8 mouse cellular contexts compared by ENCODE assay signal in genomic region chr17:84185581-84186450, GRCm38 (mm10). TPM values are rescaled to one million over a fixed set of nuclear protein-coding genes. Genes with fewer than 3 reads are reported as not detected.
A peak's percentile ranks its signal among the peaks of the same experiment; 100 is the strongest.
DNase-seq lines count a peak whose midpoint lies in the region; ATAC-seq and TF ChIP-seq lines count a peak whose summit lies in the region.

No protein-coding gene starts in this region.

- H3K9me3 ChIP-seq in MEL (replicated peaks; ENCODE audit: insufficient read depth, low read length) = no peaks in the 10 kb centered on the region
- H3K9me3 ChIP-seq in embryonic facial prominence, embryonic 14.5 days (ENCODE audit: control insufficient read depth, low read length) = no peaks in the 10 kb centered on the region
- no peaks in the 10 kb centered on the region for H3K9me3 ChIP-seq in limb, embryonic 10.5 days (replicated peaks)
- no peaks in the 10 kb centered on the region for H3K9me3 ChIP-seq in midbrain, embryonic 14.5 days (ENCODE audit: control insufficient read depth, low read length)

- 0 out of 4 replicates have a peak, but pooled peaks of 1 of the 2 experiments have one; percentile 39 for TF ChIP-seq POLR2A in MEL (IDR thresholded peaks at IDR 0.05; ENCODE audit: control insufficient read depth in 1 of 2, insufficient read depth in 1 of 2, low read depth in 1 of 2, low read length in 2 of 2, poor library complexity in 1 of 2)

- no peak for TF ChIP-seq EP300 in MEL (IDR thresholded peaks at IDR 0.05; ENCODE audit: low read depth in 1 of 2, low read length in 2 of 2)

- DNase-seq in 416B (ENCODE audit: low read depth) (peak; percentile 42), MEL (ENCODE audit: low read depth, low spot score) (peak; percentile 77)
- DNase-seq in embryonic facial prominence, embryonic 14.5 days (ENCODE audit: low spot score) = peak; percentile 79
- DNase-seq in heart, postnatal 10 days = peak; percentile 72 to 75
- DNase-seq in limb, embryonic 10.5 days (ENCODE audit: low spot score) = peak; percentile 80
- peak; percentile 74 for DNase-seq in midbrain, embryonic 14.5 days
- DNase-seq in testis, postnatal 10 days (ENCODE audit: low spot score) = peak; percentile 84
- DNase-seq in left cerebral cortex, adult 8-10 months (ENCODE audit: low spot score in 2 of 2) = no peak

- intact Hi-C loops in heart, postnatal 10 days (cut with DNase I) = no loop called here

- peaks cover 10 to 31% of the 10 kb centered on the region in 2 experiments for H3K4me1 ChIP-seq in MEL (ENCODE audit: control insufficient read depth in 1 of 2, insufficient read depth in 2 of 2, low read length in 2 of 2)
- H3K4me1 ChIP-seq in embryonic facial prominence, embryonic 14.5 days (ENCODE audit: control insufficient read depth, insufficient read depth, low read length) = peaks cover 36% of the 10 kb centered on the region
- peaks cover 60% of the 10 kb centered on the region for H3K4me1 ChIP-seq in limb, embryonic 10.5 days
- H3K4me1 ChIP-seq in midbrain, embryonic 14.5 days (ENCODE audit: control insufficient read depth, insufficient read depth, low read length) = peaks cover 25% of the 10 kb centered on the region

- peak overlapping the region; percentile 71 to 72 for H3K4me3 ChIP-seq in MEL (ENCODE audit: control insufficient read depth in 1 of 2, insufficient read depth in 1 of 2, low read depth in 2 of 2, low read length in 2 of 2)
- H3K4me3 ChIP-seq in embryonic facial prominence, embryonic 14.5 days (ENCODE audit: low read depth, low read length) = peak overlapping the region; percentile 92
- peak overlapping the region; percentile 64 for H3K4me3 ChIP-seq in limb, embryonic 10.5 days
- peak overlapping the region; percentile 50 for H3K4me3 ChIP-seq in midbrain, embryonic 14.5 days (replicated peaks; ENCODE audit: low read depth, low read length)

- H3K79me2 ChIP-seq in MEL (ENCODE audit: control insufficient read depth, insufficient read depth, low read length, poor library complexity) = peaks cover 67% of the 10 kb centered on the region

- peak overlapping the region; percentile 73 for H3K4me2 ChIP-seq in embryonic facial prominence, embryonic 14.5 days (ENCODE audit: low read depth, low read length)
- peak overlapping the region; percentile 61 for H3K4me2 ChIP-seq in midbrain, embryonic 14.5 days (ENCODE audit: low read length)

- peak in 1 of 3 experiments; percentile 69; a peak in 2 of 6 replicates for TF ChIP-seq CTCF in MEL (IDR thresholded peaks at IDR 0.05 in 2 of 3, conservative IDR thresholded peaks at IDR 0.05 in 1 of 3; ENCODE audit: control insufficient read depth in 1 of 3, insufficient read depth in 1 of 3, low read depth in 2 of 3, low read length in 3 of 3, poor library complexity in 1 of 3, severe bottlenecking in 1 of 3)

- H3K9ac ChIP-seq in MEL (ENCODE audit: control insufficient read depth, low read depth, low read length, poor library complexity, severe bottlenecking) = peak overlapping the region; percentile 92
- peak overlapping the region; percentile 98 for H3K9ac ChIP-seq in embryonic facial prominence, embryonic 14.5 days (ENCODE audit: low read depth, low read length)
- H3K9ac ChIP-seq in midbrain, embryonic 14.5 days (replicated peaks; ENCODE audit: low read length) = peak overlapping the region; percentile 62

- no peaks in the 10 kb centered on the region for H3K27me3 ChIP-seq in MEL (ENCODE audit: control insufficient read depth in 1 of 2, insufficient read depth in 2 of 2, low read length in 2 of 2)
- no peaks in the 10 kb centered on the region for H3K27me3 ChIP-seq in embryonic facial prominence, embryonic 14.5 days (replicated peaks; ENCODE audit: control insufficient read depth, insufficient read depth, low read length)
- H3K27me3 ChIP-seq in limb, embryonic 10.5 days (ENCODE audit: low read depth, poor library complexity, severe bottlenecking) = no peaks in the 10 kb centered on the region
- H3K27me3 ChIP-seq in midbrain, embryonic 14.5 days (ENCODE audit: control insufficient read depth, insufficient read depth, low read length) = peaks cover 10% of the 10 kb centered on the region; the same call in 1 of the 2 replicates

- no peak for ATAC-seq in embryonic facial prominence, embryonic 14.5 days (ENCODE audit: low read depth)
- ATAC-seq in midbrain, embryonic 14.5 days (ENCODE audit: low FRiP score, low TSS enrichment) = no peak

- under 1% methylated on average over 41 of the region's 108 CpGs for WGBS in embryonic facial prominence, embryonic 14.5 days
- WGBS in limb, embryonic 10.5 days = under 1% methylated on average over 105 of the region's 108 CpGs
- WGBS in midbrain, embryonic 14.5 days = under 1% methylated on average over 103 of the region's 108 CpGs

- H3K27ac ChIP-seq in MEL (ENCODE audit: control insufficient read depth, low read depth, low read length) = peak overlapping the region; percentile 96
- H3K27ac ChIP-seq in embryonic facial prominence, embryonic 14.5 days (replicated peaks; ENCODE audit: low read depth, low read length) = peak overlapping the region; percentile 97
- H3K27ac ChIP-seq in limb, embryonic 10.5 days = peak overlapping the region; percentile 93
- peak overlapping the region; percentile 74 for H3K27ac ChIP-seq in midbrain, embryonic 14.5 days (replicated peaks; ENCODE audit: low read depth, low read length)

- no peak for TF ChIP-seq RAD21 in MEL (IDR thresholded peaks at IDR 0.05; ENCODE audit: low read depth, low read length)

- H3K36me3 ChIP-seq in MEL (ENCODE audit: control insufficient read depth in 1 of 2, insufficient read depth in 2 of 2, low read length in 2 of 2) = peaks cover 8 to 17% of the 10 kb centered on the region in 2 experiments
- H3K36me3 ChIP-seq in embryonic facial prominence, embryonic 14.5 days (ENCODE audit: control insufficient read depth, insufficient read depth, low read length) = peaks cover 21% of the 10 kb centered on the region
- peaks cover 26% of the 10 kb centered on the region for H3K36me3 ChIP-seq in limb, embryonic 10.5 days
- H3K36me3 ChIP-seq in midbrain, embryonic 14.5 days (ENCODE audit: control insufficient read depth, insufficient read depth, low read length) = no peaks in the 10 kb centered on the region

TF ChIP-seq in MEL, 35 proteins besides CTCF, POLR2A, EP300 and RAD21:
- TF ChIP-seq JUND (IDR thresholded peaks at IDR 0.05; ENCODE audit: low read depth, low read length) = no peak
- peak; percentile 84 for TF ChIP-seq UBTF (IDR thresholded peaks at IDR 0.05; ENCODE audit: borderline replicate concordance, insufficient read depth, low read depth, low read length)

RNA-seq across cellular contexts. Expression of gene Zfp36l2, which starts 1.9 kb away (rescaled TPM):
- total RNA-seq in MEL (2012; rRNA removed) = 93.6 and 98.4 TPM in 2 replicates
- polyA plus RNA-seq in MEL (2012; ENCODE audit: insufficient read depth in 1 of 2, insufficient read length in 2 of 2, low read depth in 1 of 2, low replicate concordance in 2 of 2, missing spikeins in 1 of 2) = 100 to 1,000 TPM in 1 of 2 experiments, 10 to 100 TPM in 1; 68.5 to 174 TPM
- polyA plus RNA-seq in embryonic facial prominence, embryonic 14.5 days (2014; fragmentation: Nextera tagmentation; extraction: Ambion mirVana) = 25.4 and 25.5 TPM in 2 replicates
- 10 to 100 TPM; 36.9 to 42.5 TPM for total RNA-seq in heart, postnatal 10 days (2021)
- polyA plus RNA-seq in limb, embryonic 10.5 days (2016; fragmentation: Nextera tagmentation; extraction: Ambion mirVana) = 13.4 and 14.2 TPM in 2 replicates
- polyA plus RNA-seq in midbrain, embryonic 14.5 days (2014; fragmentation: Nextera tagmentation; extraction: Ambion mirVana) = 4.6 and 6.4 TPM in 2 replicates
- 10 to 100 TPM; 19.9 to 27.1 (median 24.2) TPM for total RNA-seq in left cerebral cortex, adult 8-10 months (2022)

Comparison
In these comparisons a context has a peak if more than half of its experiments do, and no peak if none do; other contexts are left out.
1. DNase-seq: peak in 416B (single experiment), MEL (single experiment), embryonic facial prominence, embryonic 14.5 days (single experiment), heart, postnatal 10 days (2 of 2), limb, embryonic 10.5 days (single experiment), midbrain, embryonic 14.5 days (single experiment) and testis, postnatal 10 days (single experiment); none in left cerebral cortex, adult 8-10 months (0 of 2).
2. Peak in every context shown above with its lines, with median percentiles within 50 percentile points of each other: H3K27ac ChIP-seq, H3K4me3 ChIP-seq and H3K9ac ChIP-seq.